Mouse (Mus musculus) T-helper 17 cell (primary cell): ENCODE measurements at regions not wholly inside any gene's neighbourhood (a gene's known extent, or its start where the extent isn't known, plus 50 kb on each side); places are given as distances from the start of the nearest gene placed in this dataset.
"Not testable (repeated sequence)": the region's sequence is repeated elsewhere in the genome, so short reads cannot be mapped to it uniquely, and the experiment has no call there.

Experiments used
- in situ Hi-C, 2 experiments: fragments of 300-600 bp; cut with MboI, MseI; formaldehyde crosslinking; loops; 1 replicate in 1 of 2; 2 replicates in 1 of 2; pipeline ENCODE4 v1.15.1; 2025; ENCODE audit warnings: high pct_unique_total_duplicates in 2 of 2

GRCm38 (mm10) chr8:20436956-20437355 lies 73.9 kb upstream of the Gm15319 start:
- in situ Hi-C loops = not testable (repeated sequence)

GRCm38 (mm10) chr8:20433236-20433635 lies 70.2 kb upstream of the Gm15319 start:
- in situ Hi-C loops = loop anchor here in 1 of 2 experiments (5.0 kb wide), 1 partner anchor 456 kb away; no protein-coding TSS in a partner anchor

GRCm38 (mm10) chr8:20429469-20429868 lies 66.5 kb upstream of the Gm15319 start:
- in situ Hi-C loops = loop anchor here (5.0 to 10.0 kb wide), 3 partner anchors 125 to 452 kb away; no protein-coding TSS in a partner anchor

GRCm38 (mm10) chr8:20424903-20425222 lies 61.9 kb upstream of the Gm15319 start:
- in situ Hi-C loops = loop anchor here (5.0 to 10.0 kb wide), 3 partner anchors 130 to 448 kb away; no protein-coding TSS in a partner anchor

GRCm38 (mm10) chr8:20424104-20424902 lies 61.3 kb upstream of the Gm15319 start:
- in situ Hi-C loops = loop anchor here in 1 of 2 experiments (10.0 kb wide), 1 partner anchor 130 kb away; no protein-coding TSS in a partner anchor

- in situ Hi-C loops = loop anchor here in 1 of 2 experiments (10.0 kb wide), 1 partner anchor 134 kb away; no protein-coding TSS in a partner anchor
Measured at GRCm38 (mm10) chr8:20420807-20421206, 57.8 kb upstream of the Gm15319 start.
